Mouse (Mus musculus): ENCODE data around the gene Apba2. TPM values are rescaled to one million over a fixed set of nuclear protein-coding genes. Genes with fewer than 3 reads are reported as not detected.

Apba2 gene
- polyA plus RNA-seq, 1 experiment from 2014 or later = 3.2 TPM

DNA sequence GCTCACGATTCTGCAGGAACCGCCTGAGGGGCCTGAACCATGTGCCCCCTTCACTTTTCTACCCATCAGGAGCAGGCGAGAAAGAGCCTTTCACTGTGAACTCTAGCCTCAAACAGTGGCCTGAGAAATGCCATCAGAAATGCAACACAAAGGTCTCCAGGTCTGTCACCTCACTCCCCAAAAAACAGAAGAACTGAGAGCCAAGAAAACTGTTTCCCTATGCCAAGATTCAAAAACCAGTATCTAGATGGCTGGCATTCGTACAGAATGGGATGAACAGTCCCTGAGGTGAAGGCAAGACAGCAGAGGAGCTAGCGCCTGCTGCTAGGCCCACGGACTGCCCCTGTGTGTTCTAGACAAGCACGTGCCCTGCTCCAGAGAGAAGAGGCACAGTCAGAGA, 253.6 kb downstream of the Apba2 start:
- no peak overlapping the region for H3K27ac ChIP-seq (ENCODE audit: low read length)
- no peak overlapping the region for H3K4me2 ChIP-seq (replicated peaks; ENCODE audit: low read depth, low read length)
- ATAC-seq (ENCODE audit: low FRiP score, low TSS enrichment) = no peak
- no peak overlapping the region for H3K9ac ChIP-seq (replicated peaks; ENCODE audit: low read length)
- H3K4me3 ChIP-seq (ENCODE audit: low read length) = no peak overlapping the region
- peaks cover 6% of the 10 kb centered on the region; the same call in 1 of the 2 replicates for H3K4me1 ChIP-seq (ENCODE audit: insufficient read depth, low read length)
- H3K27me3 ChIP-seq (ENCODE audit: insufficient read depth, low read length) = no peaks in the 10 kb centered on the region
- H3K9me3 ChIP-seq (ENCODE audit: low read length) = no peaks in the 10 kb centered on the region
- no peaks in the 10 kb centered on the region for H3K36me3 ChIP-seq (ENCODE audit: insufficient read depth, low read length)
- WGBS = 87% methylated on average over 7 of the region's 7 CpGs

- H3K27me3 ChIP-seq (ENCODE audit: insufficient read depth, low read length) = no peaks in the 10 kb centered on the region; the same call in 1 of the 2 replicates
- H3K27ac ChIP-seq (ENCODE audit: low read length) = no peak overlapping the region
- H3K9me3 ChIP-seq (ENCODE audit: low read length) = no peaks in the 10 kb centered on the region
- H3K9ac ChIP-seq (replicated peaks; ENCODE audit: low read length) = no peak overlapping the region
- no peaks in the 10 kb centered on the region for H3K4me1 ChIP-seq (ENCODE audit: insufficient read depth, low read length)
- H3K4me2 ChIP-seq (replicated peaks; ENCODE audit: low read depth, low read length) = no peak overlapping the region
- no peak overlapping the region for H3K4me3 ChIP-seq (ENCODE audit: low read length)
- ATAC-seq (ENCODE audit: low FRiP score, low TSS enrichment) = no peak
- no peaks in the 10 kb centered on the region for H3K36me3 ChIP-seq (ENCODE audit: insufficient read depth, low read length)
- 84% methylated on average over 3 of the region's 3 CpGs for WGBS
Measured at GRCm38 (mm10) chr7:64765595-64765994, 264.1 kb downstream of the Apba2 start.

DNA sequence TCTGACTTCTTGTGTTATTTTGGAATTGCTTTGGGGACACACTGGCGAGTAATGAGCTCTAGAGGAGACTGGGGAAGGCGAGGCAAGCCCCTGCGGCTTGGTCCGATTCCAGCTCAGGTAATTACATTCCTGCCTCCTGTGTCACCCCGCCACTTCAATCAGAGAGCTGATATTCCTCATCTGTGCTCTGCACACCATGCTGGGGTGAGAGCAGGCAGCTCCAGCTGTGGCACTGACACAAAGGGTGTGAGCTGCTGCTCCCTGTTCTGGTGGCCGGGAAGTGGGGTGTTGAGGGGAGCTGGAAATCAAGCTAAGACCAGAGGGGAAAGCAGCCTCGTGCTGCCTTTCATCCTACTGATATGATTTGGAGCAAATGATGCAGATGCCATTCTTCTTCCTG, 268.3 kb downstream of the Apba2 start:
- Histone ChIP-seq H3K27ac (ENCODE audit: low read length) (no peak overlapping the region), H3K27me3 (ENCODE audit: insufficient read depth, low read length) (no peaks in the 10 kb centered on the region; the same call in 1 of the 2 replicates), H3K36me3 (ENCODE audit: insufficient read depth, low read length) (no peaks in the 10 kb centered on the region), H3K9ac (replicated peaks; ENCODE audit: low read length) (no peak overlapping the region), H3K4me3 (ENCODE audit: low read length) (no peak overlapping the region), H3K4me1 (ENCODE audit: insufficient read depth, low read length) (no peaks in the 10 kb centered on the region), H3K4me2 (replicated peaks; ENCODE audit: low read depth, low read length) (no peak overlapping the region), H3K9me3 (ENCODE audit: low read length) (no peaks in the 10 kb centered on the region)
- no peak for ATAC-seq (ENCODE audit: low FRiP score, low TSS enrichment)
- WGBS = 61% methylated on average over 7 of the region's 7 CpGs

GRCm38 (mm10) chr7:64770779-64771390, 269.4 kb downstream of the Apba2 start:
- no peaks in the 10 kb centered on the region for H3K9me3 ChIP-seq (ENCODE audit: low read length)
- H3K4me3 ChIP-seq (ENCODE audit: low read length) = peak overlapping the region; percentile 36
- H3K4me1 ChIP-seq (ENCODE audit: insufficient read depth, low read length) = no peaks in the 10 kb centered on the region
- H3K9ac ChIP-seq (replicated peaks; ENCODE audit: low read length) = peak overlapping the region; percentile 25; the same call in 1 of the 2 replicates
- H3K36me3 ChIP-seq (ENCODE audit: insufficient read depth, low read length) = no peaks in the 10 kb centered on the region
- H3K27me3 ChIP-seq (ENCODE audit: insufficient read depth, low read length) = no peaks in the 10 kb centered on the region; the same call in 1 of the 2 replicates
- ATAC-seq (ENCODE audit: low FRiP score, low TSS enrichment) = peak; percentile 64
- peak overlapping the region; percentile 39; the same call in 1 of the 2 replicates for H3K27ac ChIP-seq (ENCODE audit: low read length)
- peak overlapping the region; percentile 49 for H3K4me2 ChIP-seq (replicated peaks; ENCODE audit: low read depth, low read length)
- 44% methylated on average over 8 of the region's 8 CpGs for WGBS

DNA sequence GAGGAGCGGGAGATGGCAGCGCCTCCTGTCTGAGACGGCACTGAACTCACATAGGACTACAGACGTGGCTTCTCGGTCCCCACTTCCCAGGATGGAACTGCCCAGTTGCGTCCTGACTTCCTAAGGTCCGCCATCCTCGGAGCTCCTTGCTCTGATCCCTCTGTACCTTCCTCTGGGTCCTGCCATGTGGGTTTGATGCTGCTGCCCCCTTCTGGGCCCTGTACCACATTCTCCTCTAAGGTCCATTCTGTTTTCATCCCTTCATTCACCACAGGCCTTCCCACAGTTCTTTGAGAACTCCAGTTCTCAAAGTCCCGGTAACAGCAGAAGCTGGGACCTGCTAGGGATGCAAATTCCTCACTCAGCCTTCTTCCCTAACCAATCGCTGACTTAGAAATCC, 272.0 kb downstream of the Apba2 start:
- Histone ChIP-seq H3K4me2 (replicated peaks; ENCODE audit: low read depth, low read length) (no peak overlapping the region), H3K9ac (replicated peaks; ENCODE audit: low read length) (no peak overlapping the region), H3K27ac (ENCODE audit: low read length) (no peak overlapping the region), H3K36me3 (ENCODE audit: insufficient read depth, low read length) (no peaks in the 10 kb centered on the region), H3K27me3 (ENCODE audit: insufficient read depth, low read length) (no peaks in the 10 kb centered on the region; the same call in 1 of the 2 replicates), H3K4me1 (ENCODE audit: insufficient read depth, low read length) (no peaks in the 10 kb centered on the region), H3K9me3 (ENCODE audit: low read length) (no peaks in the 10 kb centered on the region), H3K4me3 (ENCODE audit: low read length) (no peak overlapping the region)
- 36% methylated on average over 10 of the region's 10 CpGs for WGBS
- ATAC-seq (ENCODE audit: low FRiP score, low TSS enrichment) = no peak

GRCm38 (mm10) chr7:64776708-64777489, 275.4 kb downstream of the Apba2 start:
- Histone ChIP-seq H3K4me2 (replicated peaks; ENCODE audit: low read depth, low read length) (no peak overlapping the region), H3K9ac (replicated peaks; ENCODE audit: low read length) (no peak overlapping the region), H3K27me3 (ENCODE audit: insufficient read depth, low read length) (no peaks in the 10 kb centered on the region), H3K27ac (ENCODE audit: low read length) (no peak overlapping the region), H3K4me1 (ENCODE audit: insufficient read depth, low read length) (no peaks in the 10 kb centered on the region), H3K36me3 (ENCODE audit: insufficient read depth, low read length) (no peaks in the 10 kb centered on the region), H3K9me3 (ENCODE audit: low read length) (no peaks in the 10 kb centered on the region), H3K4me3 (ENCODE audit: low read length) (no peak overlapping the region)
- 84% methylated on average over 13 of the region's 13 CpGs for WGBS
- ATAC-seq (ENCODE audit: low FRiP score, low TSS enrichment) = no peak

DNA sequence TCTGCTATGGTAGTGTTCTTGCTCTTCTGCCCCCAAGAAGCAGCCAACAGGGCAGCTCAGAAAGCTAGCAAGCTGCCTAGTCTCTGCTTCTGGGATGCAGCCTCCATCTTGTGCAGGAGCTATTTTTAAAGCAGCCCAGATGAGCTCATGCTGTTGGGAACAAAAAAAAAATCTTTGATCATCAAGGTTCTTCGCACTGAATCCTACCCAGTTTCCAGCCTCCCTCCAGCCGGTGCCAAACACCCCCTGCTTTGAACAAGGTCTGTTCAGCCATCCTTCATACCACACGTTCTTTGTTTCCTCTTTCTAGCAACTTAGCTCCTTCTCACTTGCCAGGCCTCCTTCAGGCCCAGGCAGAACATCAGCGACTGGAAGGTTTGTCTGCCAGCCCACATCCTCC, 278.0 kb downstream of the Apba2 start:
- no peaks in the 10 kb centered on the region for H3K4me1 ChIP-seq (ENCODE audit: insufficient read depth, low read length)
- H3K27me3 ChIP-seq (ENCODE audit: insufficient read depth, low read length) = no peaks in the 10 kb centered on the region

GRCm38 (mm10) chr7:64785040-64785439, 283.5 kb downstream of the Apba2 start:
- H3K27me3 ChIP-seq (ENCODE audit: insufficient read depth, low read length) = no peaks in the 10 kb centered on the region
- 65% methylated on average over 3 of the region's 3 CpGs for WGBS
- no peak overlapping the region for H3K27ac ChIP-seq (ENCODE audit: low read length)
- no peak overlapping the region for H3K9ac ChIP-seq (replicated peaks; ENCODE audit: low read length)
- no peaks in the 10 kb centered on the region for H3K36me3 ChIP-seq (ENCODE audit: insufficient read depth, low read length)
- H3K4me3 ChIP-seq (ENCODE audit: low read length) = no peak overlapping the region
- H3K4me2 ChIP-seq (replicated peaks; ENCODE audit: low read depth, low read length) = no peak overlapping the region
- no peak for ATAC-seq (ENCODE audit: low FRiP score, low TSS enrichment)
- H3K4me1 ChIP-seq (ENCODE audit: insufficient read depth, low read length) = no peaks in the 10 kb centered on the region
- no peaks in the 10 kb centered on the region for H3K9me3 ChIP-seq (ENCODE audit: low read length)

More for the DNA sequence above, 278.0 kb downstream of the Apba2 start:
- no peaks in the 10 kb centered on the region for H3K36me3 ChIP-seq (ENCODE audit: insufficient read depth, low read length)
- no peak overlapping the region for H3K27ac ChIP-seq (ENCODE audit: low read length)
- WGBS = 87% methylated on average over 4 of the region's 4 CpGs
- no peak overlapping the region for H3K4me3 ChIP-seq (ENCODE audit: low read length)
- H3K9ac ChIP-seq (replicated peaks; ENCODE audit: low read length) = no peak overlapping the region
- no peak overlapping the region for H3K4me2 ChIP-seq (replicated peaks; ENCODE audit: low read depth, low read length)
- no peak for ATAC-seq (ENCODE audit: low FRiP score, low TSS enrichment)
- H3K9me3 ChIP-seq (ENCODE audit: low read length) = no peaks in the 10 kb centered on the region

GRCm38 (mm10) chr7:64791145-64791544, 289.6 kb downstream of the Apba2 start:
- Histone ChIP-seq H3K4me2 (replicated peaks; ENCODE audit: low read depth, low read length) (no peak overlapping the region), H3K27ac (ENCODE audit: low read length) (no peak overlapping the region), H3K9me3 (ENCODE audit: low read length) (no peaks in the 10 kb centered on the region), H3K36me3 (ENCODE audit: insufficient read depth, low read length) (no peaks in the 10 kb centered on the region), H3K4me1 (ENCODE audit: insufficient read depth, low read length) (no peaks in the 10 kb centered on the region), H3K27me3 (ENCODE audit: insufficient read depth, low read length) (no peaks in the 10 kb centered on the region), H3K9ac (replicated peaks; ENCODE audit: low read length) (no peak overlapping the region), H3K4me3 (ENCODE audit: low read length) (no peak overlapping the region)
- WGBS = 80% methylated on average over 9 of the region's 9 CpGs
- ATAC-seq (ENCODE audit: low FRiP score, low TSS enrichment) = no peak

GRCm38 (mm10) chr7:64792031-64792430, 290.5 kb downstream of the Apba2 start:
- 45% methylated on average over 8 of the region's 8 CpGs for WGBS
- ATAC-seq (ENCODE audit: low FRiP score, low TSS enrichment) = no peak
- H3K36me3 ChIP-seq (ENCODE audit: insufficient read depth, low read length) = no peaks in the 10 kb centered on the region
- H3K27me3 ChIP-seq (ENCODE audit: insufficient read depth, low read length) = no peaks in the 10 kb centered on the region
- no peak overlapping the region for H3K4me3 ChIP-seq (ENCODE audit: low read length)
- no peaks in the 10 kb centered on the region for H3K4me1 ChIP-seq (ENCODE audit: insufficient read depth, low read length)
- H3K27ac ChIP-seq (ENCODE audit: low read length) = no peak overlapping the region
- H3K9ac ChIP-seq (replicated peaks; ENCODE audit: low read length) = no peak overlapping the region
- H3K9me3 ChIP-seq (ENCODE audit: low read length) = no peaks in the 10 kb centered on the region
- H3K4me2 ChIP-seq (replicated peaks; ENCODE audit: low read depth, low read length) = no peak overlapping the region

Data from kidney, embryonic 16.5 days (tissue).